Mouse (Mus musculus) megakaryocyte, adult 5-6 weeks (primary cell): Measurements from ENCODE around the gene Gm20388. TPM values are rescaled to one million over a fixed set of nuclear protein-coding genes. Genes with fewer than 3 reads are reported as not detected.
"Not testable (repeated sequence)": the region's sequence is repeated elsewhere in the genome, so short reads cannot be mapped to it uniquely, and the experiment has no call there.

Source experiments
- ATAC-seq: 2 replicates; pipeline ENCODE4 v1.8.0; 2016; ENCODE audit warnings: mild to moderate bottlenecking, inconsistent platforms; ENCODE audit not compliant: poor library complexity, severe bottlenecking
- total RNA-seq, 2 experiments: library from RNA; stranded (forward) in 1 of 2; stranded (reverse) in 1 of 2; fragments of 153-499, 151-499 nt in 1 of 2; fragments of 221-1000, 200-1000 nt in 1 of 2; gene quantifications; 2 replicates each; pipeline versions ENCODE4 v1.2.3 to v1.2.4; 2015 to 2017

Gm20388 gene
- total RNA-seq, 2 experiments from 2014 or later: 7.6 to 15.5 TPM

GRCm38 (mm10) chr8:121126191-121126590, 1215.5 kb downstream of the Gm20388 start:
- ATAC-seq: no peak

DNA sequence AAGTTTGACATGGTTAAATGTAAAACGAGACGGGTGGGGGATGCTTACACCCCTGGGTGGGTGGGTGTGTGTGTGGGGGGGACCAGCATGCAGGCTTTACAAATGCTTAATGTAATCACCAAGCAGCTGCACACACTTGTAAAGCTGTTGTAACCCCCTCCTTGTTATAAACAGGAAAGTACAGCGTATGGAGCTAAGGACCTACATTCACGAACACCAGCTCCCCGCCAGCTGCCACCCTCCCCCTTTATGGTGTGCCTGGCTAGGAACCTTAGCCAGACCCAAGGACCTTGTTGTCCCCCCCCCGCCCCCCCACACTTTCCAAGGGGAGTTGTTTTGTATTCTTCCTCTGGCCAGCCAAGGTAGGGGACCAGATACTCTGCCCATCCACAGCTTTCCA, 1216.1 kb downstream of the Gm20388 start:
- no peak for ATAC-seq

DNA sequence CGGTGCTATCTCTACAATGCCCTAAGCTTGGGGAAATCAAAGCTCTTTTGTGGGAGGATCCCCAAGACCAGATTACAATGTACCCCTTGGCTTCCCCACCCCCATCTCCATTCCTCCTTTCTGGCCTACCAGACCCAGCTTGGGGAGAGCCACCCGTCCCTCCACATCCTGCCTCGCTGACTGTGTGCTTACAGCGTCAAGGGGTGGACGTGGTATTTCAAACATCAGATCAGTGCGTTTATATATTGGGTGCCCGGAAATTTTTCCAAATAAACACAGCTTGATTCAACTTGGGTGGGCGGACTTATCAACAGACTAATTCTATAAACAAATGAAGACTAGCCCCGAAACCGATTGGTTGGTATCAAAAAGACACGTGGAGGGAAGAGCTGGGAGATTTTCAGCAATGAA, 1216.7 kb downstream of the Gm20388 start:
- ATAC-seq: no peak

- ATAC-seq: no peak
These were observed 1217.2 kb downstream of the Gm20388 start, which contains the start of gene Foxl1 for GRCm38 (mm10) chr8:121127756-121128375. Gene Foxl1, plus strand, starts transcription at chr8:121127940.

GRCm38 (mm10) chr8:121128531-121129264, 1218.1 kb downstream of the Gm20388 start:
- no peak for ATAC-seq

- ATAC-seq: no peak
These were observed 1218.8 kb downstream of the Gm20388 start for GRCm38 (mm10) chr8:121129265-121129940.

DNA sequence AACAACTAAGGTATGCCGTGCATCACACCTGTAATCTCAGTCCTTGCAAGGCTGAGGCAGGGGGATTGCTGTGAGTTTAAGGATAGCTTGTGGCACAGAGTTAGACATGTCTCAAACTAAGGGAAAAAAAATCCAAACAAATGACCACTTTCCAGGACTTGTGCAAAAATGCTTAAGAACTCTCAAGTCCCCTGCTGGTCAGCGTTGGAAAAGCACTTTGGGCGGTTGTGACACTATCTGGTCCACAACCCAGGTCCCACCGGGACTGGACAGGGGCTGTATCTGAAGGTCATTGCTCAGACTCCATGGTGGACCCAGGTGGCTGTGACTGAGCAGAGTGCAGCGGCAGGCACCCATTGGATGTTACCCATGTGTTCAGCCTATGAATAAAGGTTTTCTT, 1219.9 kb downstream of the Gm20388 start:
- no peak for ATAC-seq

- no peak for ATAC-seq
These were observed 1222.4 kb downstream of the Gm20388 start for GRCm38 (mm10) chr8:121132961-121133513.

GRCm38 (mm10) chr8:121134102-121134501, 1223.5 kb downstream of the Gm20388 start:
- no peak for ATAC-seq

DNA sequence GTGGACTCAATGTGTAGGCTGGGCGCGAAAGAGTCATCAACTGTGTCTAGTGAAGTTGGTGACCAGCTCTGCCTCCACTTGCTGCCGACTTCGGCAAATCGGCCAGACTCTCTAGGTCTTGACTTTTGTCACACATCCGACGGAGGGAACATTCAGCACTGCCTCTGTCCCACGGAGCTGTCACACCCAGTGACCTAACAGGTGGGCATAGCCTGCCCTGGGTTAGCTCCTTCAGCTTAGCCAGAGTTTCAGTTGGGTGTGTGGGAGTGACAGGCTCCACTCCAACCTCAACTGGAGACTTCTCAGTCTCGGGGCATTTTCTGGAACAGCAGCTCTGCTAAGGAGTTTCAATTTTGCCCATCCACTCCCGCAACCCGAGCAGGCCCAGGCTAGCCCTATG, 1223.9 kb downstream of the Gm20388 start:
- no peak for ATAC-seq

- ATAC-seq: no peak
These were observed 1226.2 kb downstream of the Gm20388 start for GRCm38 (mm10) chr8:121136856-121137255.

DNA sequence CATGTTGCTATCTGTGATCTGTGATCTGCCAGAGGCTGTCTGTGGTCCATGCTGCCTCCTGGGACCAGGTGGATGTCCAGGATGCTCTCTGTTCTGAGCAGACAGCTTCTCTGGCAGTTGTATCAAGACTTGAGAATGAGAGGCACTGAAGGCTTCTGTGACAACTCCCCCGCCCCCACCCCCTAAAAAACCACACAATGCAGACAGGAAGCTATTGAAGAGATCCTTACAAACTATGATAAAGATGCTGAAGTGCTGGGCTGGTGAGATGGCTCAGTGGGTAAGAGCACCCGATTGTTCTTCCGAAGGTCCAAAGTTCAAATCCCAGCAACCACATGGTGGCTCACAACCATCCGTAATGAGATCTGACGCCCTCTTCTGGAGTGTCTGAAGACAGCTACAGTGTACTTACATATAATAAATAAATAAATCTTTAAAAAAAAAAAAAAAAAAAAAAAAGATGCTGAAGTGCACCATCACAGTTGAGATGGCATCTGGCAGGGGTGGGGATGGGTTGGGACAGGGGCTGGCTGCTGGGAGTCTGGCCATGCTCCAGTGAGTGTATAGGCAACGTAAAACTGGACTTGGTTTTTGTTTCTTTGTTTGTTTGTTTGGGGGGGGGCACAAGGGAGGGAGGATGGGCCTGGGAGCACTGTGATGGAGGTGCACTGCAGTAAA, 1235.0 kb downstream of the Gm20388 start:
- ATAC-seq: not testable (repeated sequence)

GRCm38 (mm10) chr8:121148573-121149083, 1238.0 kb downstream of the Gm20388 start:
- ATAC-seq: no peak

DNA sequence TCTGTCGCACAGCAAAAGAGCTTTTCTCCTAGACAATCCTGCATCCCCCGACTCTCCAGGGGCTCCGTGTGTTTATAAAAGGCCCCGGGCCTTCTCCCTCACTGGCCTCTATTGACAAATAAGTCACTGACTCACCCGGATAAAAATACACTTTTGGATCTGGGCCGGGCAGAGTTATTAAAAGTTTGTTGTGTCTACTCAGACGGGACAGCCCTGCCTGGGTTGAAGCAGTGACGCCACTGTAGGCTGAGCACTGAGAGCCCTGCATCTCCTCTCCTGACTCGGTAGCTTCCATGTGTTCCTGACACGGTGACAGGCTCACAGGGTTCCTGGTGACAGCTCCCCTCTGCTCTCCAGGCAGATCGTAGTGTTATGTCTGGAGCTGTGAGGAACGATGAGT, 1241.8 kb downstream of the Gm20388 start:
- ATAC-seq: no peak

DNA sequence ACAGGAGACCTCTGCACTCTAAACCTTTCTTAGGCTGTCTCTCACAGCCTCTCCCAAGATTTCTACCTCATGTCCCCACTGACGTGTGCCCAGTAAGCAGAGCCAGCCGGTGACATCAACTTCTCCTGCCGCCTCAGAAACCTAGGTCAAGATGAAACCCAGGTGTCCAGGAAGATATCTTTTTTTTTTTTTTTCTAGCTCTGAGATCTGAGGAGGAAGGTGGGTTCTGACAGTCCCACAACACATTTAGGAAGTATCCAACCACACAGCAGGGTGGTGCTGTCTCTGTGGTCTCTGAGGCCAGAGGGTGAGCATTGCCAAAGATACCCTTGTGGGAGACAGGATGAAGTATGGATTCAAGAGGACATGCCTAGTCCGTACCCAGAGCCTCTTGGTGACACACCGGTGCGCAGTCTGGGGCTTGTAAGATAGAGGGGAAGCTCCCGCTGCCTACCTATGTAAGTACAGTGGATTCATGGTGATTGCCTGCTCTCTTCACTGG, 1246.4 kb downstream of the Gm20388 start:
- ATAC-seq: no peak

DNA sequence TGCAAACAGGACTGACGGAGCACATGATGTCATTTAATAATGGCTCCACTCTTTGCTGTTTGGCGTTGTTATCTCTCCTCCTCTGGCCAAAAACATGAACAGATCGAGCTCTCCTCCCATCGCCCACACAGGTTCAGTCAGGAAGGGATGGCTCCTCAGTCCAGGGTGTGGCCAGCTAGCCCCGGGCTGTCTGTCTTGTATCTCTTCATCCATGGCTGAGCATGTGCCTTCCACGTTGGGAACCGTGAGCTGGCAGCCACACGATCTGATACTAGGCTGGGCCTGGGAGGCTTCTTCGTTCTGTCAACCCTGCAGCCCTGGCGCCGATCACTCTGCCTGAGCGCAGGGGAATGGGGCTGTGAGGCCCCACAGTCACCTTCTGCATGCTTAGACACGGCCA, 1248.2 kb downstream of the Gm20388 start:
- ATAC-seq: no peak

GRCm38 (mm10) chr8:121161437-121161836, 1250.8 kb downstream of the Gm20388 start:
- ATAC-seq: no peak

- ATAC-seq: no peak
These were observed 1251.8 kb downstream of the Gm20388 start for GRCm38 (mm10) chr8:121162413-121162812.

DNA sequence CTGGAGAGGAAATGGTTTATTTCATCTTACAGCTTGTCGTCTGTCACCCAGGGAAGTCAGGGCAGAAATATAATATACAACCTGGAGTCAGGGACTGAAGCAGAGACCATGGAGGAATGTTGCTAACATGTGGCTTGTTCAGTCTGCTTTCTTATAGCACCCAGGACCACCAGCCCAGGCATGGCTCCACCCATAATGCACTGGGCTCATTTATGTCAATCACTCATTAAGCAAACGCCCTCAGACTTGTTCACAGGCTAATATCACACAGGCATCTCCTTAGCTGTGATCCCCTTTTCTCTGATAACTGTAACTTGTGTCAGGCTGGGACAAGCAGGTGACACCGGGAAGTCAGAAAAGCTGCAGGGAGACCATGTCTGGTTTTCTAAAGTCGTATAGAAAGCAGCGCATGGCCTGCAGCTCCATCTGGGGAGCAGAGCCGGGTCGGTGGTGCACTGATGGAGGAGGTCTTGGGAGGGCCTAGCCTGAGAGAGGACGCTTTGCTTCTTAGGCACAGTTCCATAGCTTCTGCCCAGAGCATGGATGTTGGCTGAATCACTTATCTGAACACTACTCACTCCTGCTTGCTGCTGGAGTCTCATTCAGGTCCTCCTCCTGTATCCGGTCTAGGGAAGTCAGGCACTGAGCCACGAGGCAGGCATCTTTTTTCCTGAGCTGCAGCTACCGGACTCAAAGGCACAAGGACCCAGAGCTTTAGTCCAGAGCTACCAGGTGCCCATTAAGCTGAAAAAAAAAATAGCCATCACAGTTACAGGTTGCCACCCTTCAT, 1252.5 kb downstream of the Gm20388 start:
- no peak for ATAC-seq

- no peak for ATAC-seq
These were observed 1253.4 kb downstream of the Gm20388 start for GRCm38 (mm10) chr8:121164017-121164469.
